Mouse (Mus musculus): ENCODE results near the gene Actl10. TPM values are rescaled to one million over a fixed set of nuclear protein-coding genes. Genes with fewer than 3 reads are reported as not detected.
A peak's percentile ranks its signal among the peaks of the same experiment; 100 is the strongest.

Actl10 gene
- total and polyA plus RNA-seq, 2 experiments from 2014 or later = 0.52 TPM; not detected in 1

GRCm38 (mm10) chr2:154549127-154549885, 2.3 kb upstream of the Actl10 start:
- peak; percentile 85 for DNase-seq (ENCODE audit: low spot score)
- peak overlapping the region; percentile 45; the same call in 1 of the 2 replicates for H3K27ac ChIP-seq
- H3K4me3 ChIP-seq (ENCODE audit: low read length) = peak overlapping the region; percentile 36
- peaks cover 13% of the 10 kb centered on the region for H3K4me1 ChIP-seq (ENCODE audit: insufficient read depth, low read length)
- H3K4me2 ChIP-seq (ENCODE audit: low read depth, low read length) = peak overlapping the region; percentile 68
- ATAC-seq = peak; percentile 60
- no peaks in the 10 kb centered on the region for H3K9me3 ChIP-seq (ENCODE audit: low read length)
- no peak for TF ChIP-seq CTCF (IDR thresholded peaks at IDR 0.05; ENCODE audit: low read depth)
- no peaks in the 10 kb centered on the region for H3K36me3 ChIP-seq (ENCODE audit: insufficient read depth, low read length)
- H3K27me3 ChIP-seq (ENCODE audit: insufficient read depth, low read length) = no peaks in the 10 kb centered on the region
- WGBS = 4% methylated on average over 41 of the region's 48 CpGs
- peak overlapping the region; percentile 50 for H3K9ac ChIP-seq (replicated peaks; ENCODE audit: low read length)

DNA sequence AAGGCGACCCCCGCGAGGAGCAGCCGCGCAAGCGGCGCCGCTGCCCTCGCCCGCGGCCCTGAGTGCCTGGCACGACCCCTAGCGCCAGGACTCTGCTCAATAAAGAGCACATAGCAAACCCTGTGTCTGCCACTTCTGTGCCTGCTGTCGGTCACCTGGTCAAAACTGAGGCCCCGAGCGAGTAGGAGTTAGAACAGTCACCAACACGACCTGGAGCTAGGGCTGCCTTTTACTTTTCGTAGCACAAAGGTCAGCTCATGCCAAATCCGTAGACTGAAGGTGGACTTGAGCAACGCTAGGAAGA, 1.7 kb upstream of the Actl10 start:
- no peaks in the 10 kb centered on the region for H3K27me3 ChIP-seq (ENCODE audit: insufficient read depth, low read length)
- DNase-seq (ENCODE audit: low spot score) = no peak
- TF ChIP-seq CTCF (IDR thresholded peaks at IDR 0.05; ENCODE audit: low read depth) = peak; percentile 41
- ATAC-seq = no peak
- H3K9me3 ChIP-seq (ENCODE audit: low read length) = no peaks in the 10 kb centered on the region
- H3K27ac ChIP-seq = no peak overlapping the region
- H3K4me3 ChIP-seq (ENCODE audit: low read length) = peak overlapping the region; percentile 36
- H3K4me1 ChIP-seq (ENCODE audit: insufficient read depth, low read length) = peaks cover 14% of the 10 kb centered on the region
- H3K9ac ChIP-seq (replicated peaks; ENCODE audit: low read length) = peak overlapping the region; percentile 50
- WGBS = 10% methylated on average over 20 of the region's 20 CpGs
- H3K4me2 ChIP-seq (ENCODE audit: low read depth, low read length) = peak overlapping the region; percentile 68
- no peaks in the 10 kb centered on the region for H3K36me3 ChIP-seq (ENCODE audit: insufficient read depth, low read length)

- peak; percentile 51 for DNase-seq (ENCODE audit: low spot score)
- no peak overlapping the region for H3K9ac ChIP-seq (replicated peaks; ENCODE audit: low read length)
- no peak for TF ChIP-seq CTCF (IDR thresholded peaks at IDR 0.05; ENCODE audit: low read depth)
Observed at GRCm38 (mm10) chr2:154550937-154551336, 639 bp upstream of the Actl10 start.

GRCm38 (mm10) chr2:154551927-154552326, 351 bp downstream of the Actl10 start:
- Histone ChIP-seq H3K4me3 (ENCODE audit: low read length) (no peak overlapping the region), H3K36me3 (ENCODE audit: insufficient read depth, low read length) (no peaks in the 10 kb centered on the region), H3K4me2 (ENCODE audit: low read depth, low read length) (peak overlapping the region; percentile 33; the same call in 1 of the 2 replicates), H3K4me1 (ENCODE audit: insufficient read depth, low read length) (peaks cover 21% of the 10 kb centered on the region), H3K9me3 (ENCODE audit: low read length) (no peaks in the 10 kb centered on the region), H3K27me3 (ENCODE audit: insufficient read depth, low read length) (no peaks in the 10 kb centered on the region), H3K27ac (peak overlapping the region; percentile 67), H3K9ac (replicated peaks; ENCODE audit: low read length) (no peak overlapping the region)
- ATAC-seq (no peak), DNase-seq (ENCODE audit: low spot score) (no peak)
- WGBS = 48% methylated on average over 21 of the region's 21 CpGs
- no peak for TF ChIP-seq CTCF (IDR thresholded peaks at IDR 0.05; ENCODE audit: low read depth)

More at GRCm38 (mm10) chr2:154550937-154551336, 639 bp upstream of the Actl10 start:
- Histone ChIP-seq H3K9me3 (ENCODE audit: low read length) (no peaks in the 10 kb centered on the region), H3K27ac (no peak overlapping the region), H3K4me3 (ENCODE audit: low read length) (no peak overlapping the region), H3K4me1 (ENCODE audit: insufficient read depth, low read length) (peaks cover 19% of the 10 kb centered on the region), H3K4me2 (ENCODE audit: low read depth, low read length) (no peak overlapping the region), H3K27me3 (ENCODE audit: insufficient read depth, low read length) (no peaks in the 10 kb centered on the region), H3K36me3 (ENCODE audit: insufficient read depth, low read length) (no peaks in the 10 kb centered on the region)
- 68% methylated on average over 2 of the region's 2 CpGs for WGBS
- ATAC-seq = no peak

GRCm38 (mm10) chr2:154552424-154552907, 890 bp downstream of the Actl10 start:
- 19% methylated on average over 27 of the region's 27 CpGs for WGBS
- Histone ChIP-seq H3K4me3 (ENCODE audit: low read length) (0 out of 2 replicates have a peak overlapping the region, but pooled peaks have one; percentile 1), H3K27ac (peak overlapping the region; percentile 67), H3K4me2 (ENCODE audit: low read depth, low read length) (peak overlapping the region; percentile 33; the same call in 1 of the 2 replicates), H3K4me1 (ENCODE audit: insufficient read depth, low read length) (peaks cover 26% of the 10 kb centered on the region), H3K9me3 (ENCODE audit: low read length) (no peaks in the 10 kb centered on the region), H3K27me3 (ENCODE audit: insufficient read depth, low read length) (no peaks in the 10 kb centered on the region), H3K36me3 (ENCODE audit: insufficient read depth, low read length) (no peaks in the 10 kb centered on the region), H3K9ac (replicated peaks; ENCODE audit: low read length) (no peak overlapping the region)
- DNase-seq (ENCODE audit: low spot score) = peak; percentile 91
- TF ChIP-seq CTCF (IDR thresholded peaks at IDR 0.05; ENCODE audit: low read depth) = peak; percentile 80
- ATAC-seq = peak; percentile 86

- Histone ChIP-seq H3K9ac (replicated peaks; ENCODE audit: low read length) (no peak overlapping the region), H3K27me3 (ENCODE audit: insufficient read depth, low read length) (no peaks in the 10 kb centered on the region), H3K4me3 (ENCODE audit: low read length) (no peak overlapping the region), H3K4me2 (ENCODE audit: low read depth, low read length) (no peak overlapping the region), H3K36me3 (ENCODE audit: insufficient read depth, low read length) (no peaks in the 10 kb centered on the region), H3K27ac (no peak overlapping the region), H3K4me1 (ENCODE audit: insufficient read depth, low read length) (peaks cover 35% of the 10 kb centered on the region), H3K9me3 (ENCODE audit: low read length) (no peaks in the 10 kb centered on the region)
- WGBS = 41% methylated on average over 6 of the region's 6 CpGs
- DNase-seq (ENCODE audit: low spot score) (no peak), ATAC-seq (no peak)
- TF ChIP-seq CTCF (IDR thresholded peaks at IDR 0.05; ENCODE audit: low read depth) = no peak
Observed at GRCm38 (mm10) chr2:154555235-154555634, 3.7 kb downstream of the Actl10 start.

All from hindbrain, postnatal 0 days (tissue).